7 mouse cellular contexts compared by ENCODE assay signal in the genomic region with DNA sequence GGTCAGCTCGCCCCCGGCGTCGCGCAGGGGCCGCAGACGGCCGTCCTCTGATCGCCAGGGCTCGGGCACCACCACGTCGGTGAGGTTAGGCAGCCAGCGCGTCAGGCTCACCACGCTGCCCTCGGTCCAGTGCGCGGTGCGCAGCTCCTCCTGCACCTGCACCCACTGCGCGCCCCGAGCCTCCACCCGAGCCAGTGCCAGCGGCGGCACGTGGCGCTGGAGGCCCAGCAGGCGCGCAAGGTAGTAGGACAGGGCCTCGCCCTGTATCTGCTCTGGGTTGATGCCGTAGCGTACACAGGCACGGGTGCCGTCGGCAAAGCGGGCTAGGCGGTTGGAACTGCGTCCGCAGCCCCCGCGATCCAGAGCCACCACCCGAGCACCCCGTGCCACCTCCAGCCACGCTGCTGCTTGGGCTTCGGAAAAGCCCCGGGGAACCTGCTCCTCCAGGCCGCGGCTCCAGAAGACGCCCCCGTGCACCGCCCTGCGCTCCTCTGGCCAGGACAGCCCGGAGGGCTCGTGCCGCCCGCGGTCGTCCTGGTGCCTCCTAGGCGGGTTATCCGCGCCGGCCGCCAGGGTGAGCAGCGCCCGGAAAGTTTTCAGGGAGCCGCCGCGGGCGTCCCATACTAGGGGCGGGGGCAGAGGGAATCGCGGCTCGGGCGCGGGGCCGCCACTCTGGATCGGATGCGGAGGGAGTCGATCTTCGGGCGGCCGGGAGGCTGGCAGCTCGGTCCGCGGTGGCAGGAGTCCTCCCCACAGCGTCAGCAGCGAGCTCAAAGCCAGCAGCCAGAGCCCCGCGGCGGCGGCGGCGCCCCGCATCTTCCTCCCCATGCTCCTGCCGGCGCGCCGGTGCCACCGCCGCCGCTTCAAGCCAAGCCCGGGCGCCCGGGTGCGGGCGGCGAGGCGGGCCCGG. TPM values are rescaled to one million over a fixed set of nuclear protein-coding genes. Genes with fewer than 3 reads are reported as not detected.
DNase-seq lines count a peak whose midpoint lies in the region; ATAC-seq lines count a peak whose summit lies in the region.

No protein-coding gene starts in this region.

- H3K9ac ChIP-seq in hindbrain, embryonic 15.5 days: peak overlapping the region; percentile 64

- H3K4me3 ChIP-seq in hindbrain, embryonic 15.5 days: peak overlapping the region; percentile 73

- WGBS in hindbrain, embryonic 15.5 days: under 1% methylated on average over 103 of the region's 109 CpGs

- H3K27me3 ChIP-seq in hindbrain, embryonic 15.5 days: no peaks in the 10 kb centered on the region

- H3K4me2 ChIP-seq in hindbrain, embryonic 15.5 days: peak overlapping the region; percentile 61

- peaks cover 33% of the 10 kb centered on the region for H3K4me1 ChIP-seq in hindbrain, embryonic 15.5 days (replicated peaks)

- ATAC-seq in hindbrain, embryonic 15.5 days (ENCODE audit: low FRiP score, low read depth): peak; percentile 59

- H3K27ac ChIP-seq in hindbrain, embryonic 15.5 days (replicated peaks): peak overlapping the region; percentile 94

- no peaks in the 10 kb centered on the region for H3K36me3 ChIP-seq in hindbrain, embryonic 15.5 days

- DNase-seq in WW6 (ENCODE audit: low read depth, low spot score): peak; percentile 38
- peak; percentile 65 to 74 for DNase-seq in cerebellum, postnatal 10 days
- DNase-seq in frontal cortex, postnatal 25 days (ENCODE audit: low spot score in 2 of 2): peak; percentile 21 to 29
- DNase-seq in left cerebral cortex, adult 8-10 months (ENCODE audit: low spot score in 2 of 2): peak; percentile 22 to 39
- peak; percentile 55 for DNase-seq in mesoderm, embryonic 11.5 days (ENCODE audit: low read depth, low spot score)
- DNase-seq in spleen, adult 18-20 months: peak; percentile 6 to 28

- H3K9me3 ChIP-seq in hindbrain, embryonic 15.5 days: no peaks in the 10 kb centered on the region

RNA-seq across cellular contexts. Expression of gene Fjx1, which starts 1.3 kb away (rescaled TPM):
- 33.4 and 40.1 TPM in 2 replicates for polyA plus RNA-seq in hindbrain, embryonic 15.5 days (2015; fragmentation: Nextera tagmentation; extraction: Ambion mirVana)
- total RNA-seq in left cerebral cortex, adult 8-10 months (2022): 10 to 100 TPM; 49.7 to 56.2 (median 55.1) TPM

RNA-seq across cellular contexts. Expression of gene Trim44, which starts 43.4 kb away (rescaled TPM):
- 63.5 and 63.7 TPM in 2 replicates for polyA plus RNA-seq in hindbrain, embryonic 15.5 days (2015; fragmentation: Nextera tagmentation; extraction: Ambion mirVana)
- total RNA-seq in left cerebral cortex, adult 8-10 months (2022): 100 to 1,000 TPM; 175 to 199 (median 188) TPM

Comparison
In these comparisons a context has a peak if more than half of its experiments do, and no peak if none do; other contexts are left out.
1. Peak in every context shown above with its lines: DNase-seq, ATAC-seq, H3K4me3 ChIP-seq and H3K27ac ChIP-seq.
2. DNase-seq: peak in every context shown above with its lines; median percentile 70 in cerebellum, postnatal 10 days; 55 in mesoderm, embryonic 11.5 days; 38 in WW6; 30 in left cerebral cortex, adult 8-10 months; 25 in frontal cortex, postnatal 25 days; 17 in spleen, adult 18-20 months.